Mouse (Mus musculus) limb, embryonic 13.5 days (tissue): ENCODE measurements around the gene Osbpl6. TPM values are rescaled to one million over a fixed set of nuclear protein-coding genes. Genes with fewer than 3 reads are reported as not detected.

ENCODE experiments used
- ATAC-seq: fragments of 200-750 bp; cut with Nextera tagmentation; 2 replicates; pipeline ENCODE4 v1.8.0; 2017; ENCODE audit warnings: low read depth, moderate number of reproducible peaks, moderate TSS enrichment; ENCODE audit not compliant: low FRiP score
- H3K27ac ChIP-seq: fragments of 300-500 bp; sonication (generic); 2 replicates; pipeline ENCODE4 v1.5.1; 2015; ENCODE audit warnings: inconsistent platforms, mild to moderate bottlenecking, moderate library complexity
- H3K27me3 ChIP-seq: fragments of 300-500 bp; sonication (generic); 2 replicates; pipeline ENCODE4 v1.6.1; 2015; ENCODE audit warnings: mild to moderate bottlenecking, inconsistent platforms
- H3K36me3 ChIP-seq: fragments of 300-500 bp; sonication (generic); 2 replicates; pipeline ENCODE4 v1.6.1; 2015; ENCODE audit warnings: inconsistent platforms, mild to moderate bottlenecking, moderate library complexity
- H3K4me1 ChIP-seq: fragments of 300-500 bp; sonication (generic); 2 replicates; pipeline ENCODE4 v1.6.1; 2015; ENCODE audit warnings: inconsistent platforms
- H3K4me2 ChIP-seq: fragments of 300-500 bp; sonication (generic); replicated peaks from 2 replicates; pipeline ENCODE4 v1.6.1; 2015; ENCODE audit warnings: inconsistent platforms, mild to moderate bottlenecking, moderate library complexity
- H3K4me3 ChIP-seq: fragments of 300-500 bp; sonication (generic); 2 replicates; pipeline ENCODE4 v1.5.1; 2015; ENCODE audit warnings: moderate library complexity, mild to moderate bottlenecking, inconsistent platforms
- H3K9ac ChIP-seq: fragments of 300-500 bp; sonication (generic); 2 replicates; pipeline ENCODE4 v1.6.1; 2015; ENCODE audit warnings: mild to moderate bottlenecking, inconsistent platforms
- H3K9me3 ChIP-seq: fragments of 300-500 bp; sonication (generic); 2 replicates; pipeline ENCODE4 v1.6.1; 2016; ENCODE audit warnings: inconsistent platforms
- WGBS: fragments of 180-500 bp; shearing (Covaris S2); methylation state at CpG from one replicate; pipeline ENCODE4 v1.1.7; 2015; 5-methylcytosine and 5-hydroxymethylcytosine counted together
- polyA plus RNA-seq: library from polyadenylated mRNA; unstranded; fragments of >200 nt; fragmentation: Nextera tagmentation; extraction: Ambion mirVana; gene quantifications from 2 replicates; pipeline ENCODE4 v1.2.1, GENCODE M21; 2015

The Osbpl6 gene
- polyA plus RNA-seq, 1 experiment from 2014 or later = 17.8 TPM

DNA sequence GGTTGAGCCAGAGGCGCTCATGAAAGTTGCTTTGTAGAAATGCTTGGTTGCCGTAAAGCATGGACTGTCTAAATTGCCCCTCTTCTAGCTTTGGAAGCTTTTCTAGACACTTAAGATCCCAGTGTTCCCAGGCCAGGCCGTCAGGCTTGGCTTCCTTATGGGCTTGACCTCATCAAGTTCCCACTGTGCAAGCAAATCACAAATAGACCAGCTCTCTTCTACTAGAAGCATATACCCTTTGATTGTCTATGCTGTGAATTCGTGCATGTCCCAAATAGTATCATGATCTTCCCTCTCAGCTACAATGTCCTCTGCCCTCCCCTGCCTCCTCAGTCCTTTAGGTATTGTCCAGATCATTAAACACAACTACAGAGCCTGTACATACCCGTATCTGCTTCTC, 23.5 kb downstream of the Osbpl6 start:
- ATAC-seq = no peak
- H3K27me3 ChIP-seq = no peaks in the 10 kb centered on the region
- H3K27ac ChIP-seq = no peak overlapping the region
- no peak overlapping the region for H3K4me3 ChIP-seq
- H3K9me3 ChIP-seq = no peaks in the 10 kb centered on the region
- WGBS = 59% methylated on average over 5 of the region's 5 CpGs
- H3K4me1 ChIP-seq = peaks cover 5% of the 10 kb centered on the region
- no peak overlapping the region for H3K9ac ChIP-seq
- H3K4me2 ChIP-seq = no peak overlapping the region
- H3K36me3 ChIP-seq = no peaks in the 10 kb centered on the region

- Histone ChIP-seq H3K4me2 (no peak overlapping the region), H3K9ac (no peak overlapping the region), H3K27me3 (no peaks in the 10 kb centered on the region), H3K27ac (no peak overlapping the region), H3K36me3 (no peaks in the 10 kb centered on the region), H3K4me1 (peaks cover 5% of the 10 kb centered on the region), H3K4me3 (no peak overlapping the region), H3K9me3 (no peaks in the 10 kb centered on the region)
- ATAC-seq = no peak
- WGBS = 91% methylated on average over 3 of the region's 3 CpGs
Observed at GRCm38 (mm10) chr2:76430539-76430938, 24.2 kb downstream of the Osbpl6 start.

GRCm38 (mm10) chr2:76434224-76434623, 27.9 kb downstream of the Osbpl6 start:
- H3K36me3 ChIP-seq = no peaks in the 10 kb centered on the region
- WGBS = 78% methylated on average over 7 of the region's 7 CpGs
- no peak overlapping the region for H3K4me2 ChIP-seq

DNA sequence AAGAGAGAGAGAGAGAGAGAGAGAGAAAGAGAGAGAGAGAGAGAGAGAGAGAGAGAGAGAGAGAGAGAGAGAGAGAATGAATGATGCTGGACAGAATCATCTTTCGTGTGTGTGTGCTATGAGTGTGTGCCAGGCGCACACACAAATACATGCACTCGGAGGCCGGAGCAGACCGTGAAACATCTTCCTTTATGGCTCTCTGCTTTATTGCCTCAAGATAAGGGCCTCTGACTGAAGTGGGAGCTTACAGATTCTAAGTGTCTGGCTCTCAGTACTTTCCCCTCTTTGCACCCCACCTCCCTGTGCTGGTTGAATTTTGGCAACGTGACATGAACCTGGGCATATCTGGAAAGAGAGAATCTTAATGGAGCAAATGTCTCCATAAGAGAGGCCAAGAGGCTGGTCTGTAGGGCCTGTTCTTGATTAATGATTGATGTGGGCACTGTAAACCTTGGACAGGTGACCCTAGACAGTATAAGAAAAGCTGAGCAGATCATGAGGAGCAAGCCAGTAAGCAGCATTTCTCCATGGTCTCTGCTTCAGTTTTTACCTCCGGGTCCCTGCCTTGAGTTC, 29.4 kb downstream of the Osbpl6 start:
- no peak overlapping the region for H3K9ac ChIP-seq
- no peaks in the 10 kb centered on the region for H3K27me3 ChIP-seq
- no peak overlapping the region for H3K4me3 ChIP-seq
- H3K4me1 ChIP-seq = peaks cover 9% of the 10 kb centered on the region
- no peaks in the 10 kb centered on the region for H3K36me3 ChIP-seq
- H3K4me2 ChIP-seq = no peak overlapping the region
- WGBS = 66% methylated on average over 7 of the region's 7 CpGs
- no peak overlapping the region for H3K27ac ChIP-seq
- ATAC-seq = no peak
- H3K9me3 ChIP-seq = no peaks in the 10 kb centered on the region

More at GRCm38 (mm10) chr2:76434224-76434623, 27.9 kb downstream of the Osbpl6 start:
- no peak overlapping the region for H3K9ac ChIP-seq
- no peaks in the 10 kb centered on the region for H3K27me3 ChIP-seq
- H3K4me3 ChIP-seq = no peak overlapping the region
- no peak overlapping the region for H3K27ac ChIP-seq
- H3K4me1 ChIP-seq = peaks cover 5% of the 10 kb centered on the region
- ATAC-seq = no peak
- H3K9me3 ChIP-seq = no peaks in the 10 kb centered on the region

- no peak for ATAC-seq
- H3K9ac ChIP-seq = no peak overlapping the region
- H3K9me3 ChIP-seq = no peaks in the 10 kb centered on the region
- H3K36me3 ChIP-seq = no peaks in the 10 kb centered on the region
- 51% methylated on average over 2 of the region's 2 CpGs for WGBS
- no peak overlapping the region for H3K4me3 ChIP-seq
- H3K4me1 ChIP-seq = peaks cover 8% of the 10 kb centered on the region; the same call in 1 of the 2 replicates
- H3K27ac ChIP-seq = no peak overlapping the region
- no peaks in the 10 kb centered on the region for H3K27me3 ChIP-seq
- no peak overlapping the region for H3K4me2 ChIP-seq
Observed at GRCm38 (mm10) chr2:76437372-76437771, 31.1 kb downstream of the Osbpl6 start.

- no peak for ATAC-seq
- no peaks in the 10 kb centered on the region for H3K36me3 ChIP-seq
- WGBS = 29% methylated on average over 2 of the region's 2 CpGs
Observed at GRCm38 (mm10) chr2:76439540-76439939, 33.2 kb downstream of the Osbpl6 start.

GRCm38 (mm10) chr2:76442086-76442485, 35.8 kb downstream of the Osbpl6 start:
- H3K36me3 ChIP-seq = no peaks in the 10 kb centered on the region
- no peak for ATAC-seq
- no peak overlapping the region for H3K4me3 ChIP-seq
- 49% methylated on average over 3 of the region's 3 CpGs for WGBS
- no peak overlapping the region for H3K9ac ChIP-seq
- no peak overlapping the region for H3K27ac ChIP-seq
- H3K9me3 ChIP-seq = peaks cover 5% of the 10 kb centered on the region; the same call in 1 of the 2 replicates
- H3K4me1 ChIP-seq = peaks cover 8% of the 10 kb centered on the region; the same call in 1 of the 2 replicates
- no peaks in the 10 kb centered on the region for H3K27me3 ChIP-seq
- no peak overlapping the region for H3K4me2 ChIP-seq

More at GRCm38 (mm10) chr2:76439540-76439939, 33.2 kb downstream of the Osbpl6 start:
- Histone ChIP-seq H3K27ac (no peak overlapping the region), H3K9ac (no peak overlapping the region), H3K9me3 (no peaks in the 10 kb centered on the region), H3K4me2 (no peak overlapping the region), H3K4me3 (no peak overlapping the region), H3K27me3 (no peaks in the 10 kb centered on the region), H3K4me1 (peaks cover 8% of the 10 kb centered on the region; the same call in 1 of the 2 replicates)

GRCm38 (mm10) chr2:76449836-76450355, 43.6 kb downstream of the Osbpl6 start:
- H3K27ac ChIP-seq = no peak overlapping the region
- H3K4me2 ChIP-seq = no peak overlapping the region
- H3K9me3 ChIP-seq = peaks cover 5% of the 10 kb centered on the region; the same call in 1 of the 2 replicates
- no peak for ATAC-seq
- no peak overlapping the region for H3K4me3 ChIP-seq
- H3K36me3 ChIP-seq = no peaks in the 10 kb centered on the region
- H3K27me3 ChIP-seq = no peaks in the 10 kb centered on the region
- H3K9ac ChIP-seq = no peak overlapping the region
- WGBS = 76% methylated on average over 6 of the region's 6 CpGs
- H3K4me1 ChIP-seq = no peaks in the 10 kb centered on the region

DNA sequence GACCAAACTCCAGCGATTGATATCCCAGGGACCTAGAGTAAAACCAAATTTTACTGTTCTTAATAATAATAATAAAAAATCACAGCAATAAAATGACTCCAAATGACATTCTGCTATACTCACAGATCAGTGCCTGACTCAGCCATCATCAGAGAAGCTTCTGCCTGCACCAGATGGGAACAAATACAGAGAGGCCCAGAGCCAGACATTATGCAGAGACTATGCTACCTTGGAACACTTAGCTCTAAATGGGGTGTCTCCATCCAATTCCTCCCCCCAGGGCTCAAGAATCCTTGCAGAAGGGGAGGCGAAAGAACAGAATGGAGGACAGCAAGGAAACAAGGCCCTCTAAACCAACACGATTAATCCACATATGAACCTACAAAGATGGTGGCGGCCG, 60.4 kb downstream of the Osbpl6 start:
- no peaks in the 10 kb centered on the region; the same call in 1 of the 2 replicates for H3K9me3 ChIP-seq
- H3K4me2 ChIP-seq = no peak overlapping the region
- no peak overlapping the region for H3K27ac ChIP-seq
- WGBS = 94% methylated on average over 5 of the region's 5 CpGs
- H3K4me1 ChIP-seq = peaks cover 4% of the 10 kb centered on the region; the same call in 1 of the 2 replicates
- H3K27me3 ChIP-seq = no peaks in the 10 kb centered on the region
- no peak overlapping the region for H3K4me3 ChIP-seq
- ATAC-seq = no peak
- H3K9ac ChIP-seq = no peak overlapping the region
- H3K36me3 ChIP-seq = no peaks in the 10 kb centered on the region

DNA sequence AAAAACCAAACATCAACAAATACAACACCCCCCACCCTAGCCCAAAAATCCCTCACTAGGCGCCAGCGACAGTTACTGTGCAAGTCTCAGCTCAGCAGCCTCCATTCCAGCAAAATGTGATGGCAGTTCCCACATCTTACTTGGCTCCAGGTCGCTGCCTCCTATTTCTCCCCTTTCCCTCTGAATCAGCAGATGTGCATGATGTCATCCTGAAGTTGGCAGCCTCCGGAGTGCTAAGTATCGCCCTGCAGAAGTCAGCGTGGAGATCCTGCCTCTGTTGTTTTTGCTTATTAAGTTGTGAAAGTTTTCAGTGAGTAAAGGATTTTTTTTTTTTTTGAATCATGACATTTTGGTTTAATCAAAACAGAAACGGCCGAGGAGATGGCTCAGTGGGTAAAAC, 61.9 kb downstream of the Osbpl6 start:
- Histone ChIP-seq H3K27me3 (no peaks in the 10 kb centered on the region), H3K9me3 (no peaks in the 10 kb centered on the region; the same call in 1 of the 2 replicates), H3K9ac (no peak overlapping the region), H3K4me1 (peaks cover 4% of the 10 kb centered on the region; the same call in 1 of the 2 replicates), H3K36me3 (no peaks in the 10 kb centered on the region), H3K27ac (no peak overlapping the region), H3K4me3 (no peak overlapping the region), H3K4me2 (no peak overlapping the region)
- peak; percentile 59; the same call in 1 of the 2 replicates for ATAC-seq
- 68% methylated on average over 8 of the region's 8 CpGs for WGBS

DNA sequence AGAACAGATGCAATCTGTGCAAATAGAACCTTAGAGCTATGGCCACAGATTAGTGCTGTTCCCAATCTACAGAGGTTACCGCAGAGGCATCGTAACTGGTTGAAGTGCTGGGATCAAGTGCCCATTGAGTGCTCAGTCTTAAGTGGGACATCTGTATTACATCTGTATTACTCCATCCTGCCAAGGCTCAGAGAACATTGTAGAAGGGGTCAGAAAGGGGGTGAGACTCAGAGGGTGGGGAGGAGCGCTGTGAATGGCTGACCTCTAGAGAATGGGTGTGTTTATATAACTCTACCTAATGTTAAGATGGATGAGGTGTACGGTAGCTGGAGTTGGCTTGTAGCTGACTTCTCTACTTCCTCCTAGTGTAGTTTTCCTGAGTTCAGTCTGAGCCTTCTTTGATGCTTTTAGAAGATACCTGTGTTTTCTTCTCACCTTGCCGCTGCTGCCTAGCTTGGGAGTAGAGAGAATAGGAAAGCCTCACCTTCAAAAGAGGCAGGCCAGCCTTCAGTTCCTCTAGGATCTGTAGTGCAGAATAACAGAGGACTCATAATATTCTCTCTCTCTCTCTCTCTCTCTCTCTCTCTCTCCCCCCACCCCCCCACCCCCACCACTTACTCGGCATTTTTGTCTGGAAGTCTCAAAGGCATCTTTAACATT, 62.9 kb downstream of the Osbpl6 start:
- no peak overlapping the region for H3K27ac ChIP-seq
- H3K4me1 ChIP-seq = peaks cover 4% of the 10 kb centered on the region; the same call in 1 of the 2 replicates
- ATAC-seq = no peak
- H3K36me3 ChIP-seq = no peaks in the 10 kb centered on the region
- no peaks in the 10 kb centered on the region; the same call in 1 of the 2 replicates for H3K9me3 ChIP-seq
- no peak overlapping the region for H3K9ac ChIP-seq
- H3K4me2 ChIP-seq = no peak overlapping the region
- no peaks in the 10 kb centered on the region for H3K27me3 ChIP-seq
- WGBS = 84% methylated on average over 6 of the region's 6 CpGs
- H3K4me3 ChIP-seq = no peak overlapping the region

GRCm38 (mm10) chr2:76469751-76470099, 63.4 kb downstream of the Osbpl6 start:
- 69% methylated on average over 8 of the region's 8 CpGs for WGBS
- Histone ChIP-seq H3K27me3 (no peaks in the 10 kb centered on the region), H3K36me3 (no peaks in the 10 kb centered on the region)

More at GRCm38 (mm10) chr2:76469751-76470099, 63.4 kb downstream of the Osbpl6 start:
- ATAC-seq = no peak
- no peak overlapping the region for H3K4me3 ChIP-seq
- no peak overlapping the region for H3K27ac ChIP-seq
- no peaks in the 10 kb centered on the region; the same call in 1 of the 2 replicates for H3K9me3 ChIP-seq
- no peak overlapping the region for H3K9ac ChIP-seq
- no peak overlapping the region for H3K4me2 ChIP-seq
- H3K4me1 ChIP-seq = peaks cover 4% of the 10 kb centered on the region; the same call in 1 of the 2 replicates
